Mouse (Mus musculus): ENCODE results near the gene Sipa1l2. TPM values are rescaled to one million over a fixed set of nuclear protein-coding genes. Genes with fewer than 3 reads are reported as not detected.

Sipa1l2 gene
- total and polyA plus RNA-seq, 2 experiments from 2014 or later: 10.1 to 52.6 TPM

DNA sequence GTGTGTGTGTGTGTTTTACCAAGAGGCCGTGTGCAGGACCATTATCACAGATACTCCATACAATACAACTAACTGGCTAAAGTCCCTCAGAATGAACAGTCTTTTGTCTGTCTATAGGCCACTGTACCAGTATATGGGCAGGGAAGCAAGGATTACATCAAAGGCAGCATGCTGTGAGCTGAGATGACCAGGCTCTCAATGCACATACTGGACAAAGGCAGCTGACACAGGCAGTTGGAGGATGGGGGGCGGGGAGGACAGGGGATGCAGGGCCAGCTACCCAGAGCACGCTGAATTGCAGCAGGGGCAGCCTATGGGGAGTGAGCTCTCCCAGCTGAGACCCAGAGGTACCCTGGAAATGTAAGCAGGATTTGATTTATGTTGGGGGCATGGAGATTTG is 20.8 kb upstream of the Sipa1l2 start:
- no peaks in the 10 kb centered on the region for H3K9me3 ChIP-seq (ENCODE audit: low read length)
- no peak for TF ChIP-seq CTCF (IDR thresholded peaks at IDR 0.05)
- DNase-seq (ENCODE audit: low spot score): no peak
- H3K27ac ChIP-seq (ENCODE audit: low read depth, low read length): no peak overlapping the region
- ATAC-seq (ENCODE audit: low FRiP score): no peak
- H3K4me1 ChIP-seq (ENCODE audit: insufficient read depth, low read length): no peaks in the 10 kb centered on the region
- no peaks in the 10 kb centered on the region for H3K27me3 ChIP-seq (ENCODE audit: insufficient read depth, low read length)
- no peak overlapping the region for H3K4me2 ChIP-seq (ENCODE audit: low read depth, low read length, poor library complexity, severe bottlenecking)
- H3K4me3 ChIP-seq (ENCODE audit: low read depth, low read length): no peak overlapping the region
- no peak overlapping the region for H3K9ac ChIP-seq (replicated peaks; ENCODE audit: low read length, poor library complexity, severe bottlenecking)
- WGBS: 26% methylated on average over 3 of the region's 3 CpGs
- no peaks in the 10 kb centered on the region for H3K36me3 ChIP-seq (ENCODE audit: insufficient read depth, low read length)

DNA sequence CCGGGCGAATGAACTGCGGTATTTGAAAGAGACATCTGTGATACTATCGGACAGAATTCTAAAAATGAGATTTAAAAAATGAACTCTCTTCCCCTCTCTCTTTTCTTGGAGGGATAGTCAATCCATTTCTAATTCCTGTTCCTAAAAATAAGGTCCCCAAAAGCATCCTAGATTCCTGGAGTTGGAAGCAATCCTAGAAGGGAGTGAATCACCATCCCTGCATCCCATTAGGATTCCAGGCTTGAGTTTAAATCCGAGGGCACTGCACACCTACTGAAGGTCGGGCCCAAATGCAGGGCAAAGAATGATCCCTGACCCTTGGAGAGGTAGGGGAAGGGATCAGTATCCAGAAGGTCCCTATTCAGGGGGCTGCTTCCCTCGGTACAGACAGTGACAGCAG is 17.0 kb upstream of the Sipa1l2 start:
- H3K27me3 ChIP-seq (ENCODE audit: insufficient read depth, low read length): no peaks in the 10 kb centered on the region
- H3K4me1 ChIP-seq (ENCODE audit: insufficient read depth, low read length): no peaks in the 10 kb centered on the region
- no peaks in the 10 kb centered on the region for H3K9me3 ChIP-seq (ENCODE audit: low read length)
- 69% methylated on average over 7 of the region's 7 CpGs for WGBS
- H3K9ac ChIP-seq (replicated peaks; ENCODE audit: low read length, poor library complexity, severe bottlenecking): no peak overlapping the region
- H3K27ac ChIP-seq (ENCODE audit: low read depth, low read length): no peak overlapping the region
- no peak overlapping the region for H3K4me2 ChIP-seq (ENCODE audit: low read depth, low read length, poor library complexity, severe bottlenecking)
- H3K36me3 ChIP-seq (ENCODE audit: insufficient read depth, low read length): no peaks in the 10 kb centered on the region
- H3K4me3 ChIP-seq (ENCODE audit: low read depth, low read length): no peak overlapping the region
- no peak for TF ChIP-seq CTCF (IDR thresholded peaks at IDR 0.05)
- ATAC-seq (ENCODE audit: low FRiP score) (no peak), DNase-seq (ENCODE audit: low spot score) (no peak)

DNA sequence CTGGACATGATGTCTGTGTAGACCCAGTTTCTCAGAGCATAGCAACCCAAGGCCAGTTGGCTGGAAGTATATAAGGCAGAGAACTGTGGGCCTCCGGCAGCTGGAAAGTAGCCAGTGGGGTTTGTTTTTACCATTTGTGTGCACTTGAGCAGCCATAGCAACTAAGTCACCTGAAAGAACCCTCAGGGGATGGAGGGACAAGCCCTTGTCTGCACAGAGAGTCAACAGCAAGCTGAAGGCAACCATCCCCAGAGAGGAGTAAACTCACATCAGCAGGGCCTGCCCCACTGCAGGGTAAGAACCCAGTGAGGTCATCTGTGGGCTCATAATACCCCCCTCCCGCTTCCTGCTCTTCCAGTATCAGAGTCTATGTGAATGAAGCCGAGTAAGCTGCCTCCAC is 14.7 kb upstream of the Sipa1l2 start:
- WGBS: 74% methylated on average over 3 of the region's 3 CpGs
- no peak overlapping the region for H3K27ac ChIP-seq (ENCODE audit: low read depth, low read length)
- ATAC-seq (ENCODE audit: low FRiP score) (no peak), DNase-seq (ENCODE audit: low spot score) (no peak)
- H3K9me3 ChIP-seq (ENCODE audit: low read length): no peaks in the 10 kb centered on the region
- no peaks in the 10 kb centered on the region for H3K36me3 ChIP-seq (ENCODE audit: insufficient read depth, low read length)
- TF ChIP-seq CTCF (IDR thresholded peaks at IDR 0.05): no peak
- H3K4me1 ChIP-seq (ENCODE audit: insufficient read depth, low read length): no peaks in the 10 kb centered on the region
- no peak overlapping the region for H3K4me2 ChIP-seq (ENCODE audit: low read depth, low read length, poor library complexity, severe bottlenecking)
- H3K27me3 ChIP-seq (ENCODE audit: insufficient read depth, low read length): no peaks in the 10 kb centered on the region
- no peak overlapping the region for H3K4me3 ChIP-seq (ENCODE audit: low read depth, low read length)
- no peak overlapping the region for H3K9ac ChIP-seq (replicated peaks; ENCODE audit: low read length, poor library complexity, severe bottlenecking)

- TF ChIP-seq CTCF (IDR thresholded peaks at IDR 0.05): no peak
- ATAC-seq (ENCODE audit: low FRiP score): no peak
- WGBS: 92% methylated on average over 5 of the region's 5 CpGs
- no peak for DNase-seq (ENCODE audit: low spot score)
- H3K4me2 ChIP-seq (ENCODE audit: low read depth, low read length, poor library complexity, severe bottlenecking): no peak overlapping the region
- H3K27me3 ChIP-seq (ENCODE audit: insufficient read depth, low read length): no peaks in the 10 kb centered on the region
- H3K9ac ChIP-seq (replicated peaks; ENCODE audit: low read length, poor library complexity, severe bottlenecking): no peak overlapping the region
- H3K27ac ChIP-seq (ENCODE audit: low read depth, low read length): no peak overlapping the region
- no peaks in the 10 kb centered on the region for H3K36me3 ChIP-seq (ENCODE audit: insufficient read depth, low read length)
- H3K4me3 ChIP-seq (ENCODE audit: low read depth, low read length): no peak overlapping the region
- no peaks in the 10 kb centered on the region for H3K9me3 ChIP-seq (ENCODE audit: low read length)
- H3K4me1 ChIP-seq (ENCODE audit: insufficient read depth, low read length): no peaks in the 10 kb centered on the region
These were observed 10.8 kb upstream of the Sipa1l2 start for GRCm38 (mm10) chr8:125580426-125580825.

DNA sequence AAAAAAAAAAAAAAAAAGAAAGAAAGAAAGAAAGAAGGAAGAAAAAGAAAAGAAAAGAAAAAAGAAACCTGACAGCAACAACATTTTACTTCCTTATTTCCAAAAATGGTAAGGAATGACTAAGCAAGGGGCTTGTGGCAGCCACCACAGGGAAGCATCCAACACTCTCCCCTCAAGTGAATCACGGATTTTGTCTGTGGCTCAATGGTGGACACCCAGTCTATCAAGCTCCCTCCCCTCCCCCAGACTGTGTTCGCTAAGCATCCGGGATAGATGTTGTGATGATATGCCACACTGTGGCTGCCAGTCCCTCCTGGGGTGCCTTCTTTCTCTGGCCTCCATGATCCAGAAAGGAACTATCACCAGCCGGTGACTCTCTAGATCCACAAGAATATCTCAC is 6.5 kb upstream of the Sipa1l2 start:
- TF ChIP-seq CTCF (IDR thresholded peaks at IDR 0.05): no peak
- 73% methylated on average over 4 of the region's 4 CpGs for WGBS
- H3K9me3 ChIP-seq (ENCODE audit: low read length): no peaks in the 10 kb centered on the region
- H3K4me3 ChIP-seq (ENCODE audit: low read depth, low read length): no peak overlapping the region
- no peaks in the 10 kb centered on the region for H3K27me3 ChIP-seq (ENCODE audit: insufficient read depth, low read length)
- no peak for ATAC-seq (ENCODE audit: low FRiP score)
- no peaks in the 10 kb centered on the region for H3K4me1 ChIP-seq (ENCODE audit: insufficient read depth, low read length)
- no peak overlapping the region for H3K4me2 ChIP-seq (ENCODE audit: low read depth, low read length, poor library complexity, severe bottlenecking)
- H3K27ac ChIP-seq (ENCODE audit: low read depth, low read length): no peak overlapping the region
- no peak for DNase-seq (ENCODE audit: low spot score)
- H3K9ac ChIP-seq (replicated peaks; ENCODE audit: low read length, poor library complexity, severe bottlenecking): no peak overlapping the region
- no peaks in the 10 kb centered on the region for H3K36me3 ChIP-seq (ENCODE audit: insufficient read depth, low read length)

DNA sequence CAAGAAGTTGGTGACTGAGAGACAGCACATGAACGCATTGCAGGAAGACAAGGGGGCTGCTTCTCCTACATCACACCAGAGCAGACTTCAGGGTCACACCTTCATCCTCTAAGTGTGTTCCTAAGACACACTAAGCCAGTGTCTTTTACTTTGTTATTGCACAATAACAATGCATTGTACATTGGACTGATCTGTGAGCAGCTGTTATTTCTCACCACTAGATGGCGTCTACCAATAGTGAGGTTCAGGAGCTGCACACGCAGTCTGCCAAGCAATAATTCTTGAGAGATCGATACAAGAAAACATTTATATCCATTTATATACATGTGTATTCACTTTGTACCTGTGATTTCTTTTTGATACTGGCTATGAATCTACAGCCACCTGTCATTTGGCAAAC is 4.7 kb upstream of the Sipa1l2 start:
- WGBS: 22% methylated on average over 4 of the region's 4 CpGs
- Histone ChIP-seq H3K4me2 (ENCODE audit: low read depth, low read length, poor library complexity, severe bottlenecking) (no peak overlapping the region), H3K4me1 (ENCODE audit: insufficient read depth, low read length) (no peaks in the 10 kb centered on the region), H3K27ac (ENCODE audit: low read depth, low read length) (no peak overlapping the region), H3K4me3 (ENCODE audit: low read depth, low read length) (no peak overlapping the region), H3K9me3 (ENCODE audit: low read length) (no peaks in the 10 kb centered on the region), H3K36me3 (ENCODE audit: insufficient read depth, low read length) (no peaks in the 10 kb centered on the region), H3K9ac (replicated peaks; ENCODE audit: low read length, poor library complexity, severe bottlenecking) (no peak overlapping the region), H3K27me3 (ENCODE audit: insufficient read depth, low read length) (no peaks in the 10 kb centered on the region)
- peak; percentile 93 for TF ChIP-seq CTCF (IDR thresholded peaks at IDR 0.05)
- no peak for ATAC-seq (ENCODE audit: low FRiP score)
- peak; percentile 83 for DNase-seq (ENCODE audit: low spot score)

Data from midbrain, postnatal 0 days (tissue).